Mouse (Mus musculus): ENCODE measurements around the gene 1700001J03Rik. TPM values are rescaled to one million over a fixed set of nuclear protein-coding genes. Genes with fewer than 3 reads are reported as not detected.
"Not testable (repeated sequence)": the region's sequence is repeated elsewhere in the genome, so short reads cannot be mapped to it uniquely, and the experiment has no call there.

1700001J03Rik gene
- 0.35 TPM in 1 of 2 replicates, not detected in the other for polyA plus RNA-seq (2015; fragmentation: Nextera tagmentation; extraction: Ambion mirVana)

DNA sequence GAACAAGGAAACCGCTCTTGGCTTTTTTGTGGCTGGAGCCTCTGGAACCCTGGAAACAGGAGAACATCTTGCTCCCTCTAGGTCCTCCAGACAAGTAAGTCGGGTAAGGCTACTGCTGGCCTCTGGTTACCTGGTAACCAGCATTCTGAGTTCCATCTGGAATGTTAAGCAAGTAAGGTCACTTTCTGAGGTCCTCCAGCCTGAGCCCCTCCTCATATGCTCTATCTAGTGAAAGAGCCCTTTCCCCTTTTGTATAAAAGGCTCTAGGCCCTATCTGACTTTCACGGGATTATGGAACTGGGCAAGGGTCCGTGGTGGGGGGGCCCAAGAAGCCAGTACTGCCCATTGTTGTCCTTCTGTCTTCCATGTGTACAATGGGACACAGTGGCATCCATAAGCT is at the start of gene 1700001J03Rik:
TSS of gene 1700001J03Rik (minus strand) at position 101 of the 400 bp plus-strand sequence.
- not testable (repeated sequence) for H3K9ac ChIP-seq (ENCODE audit: low read depth, low read length); H3K36me3 ChIP-seq (ENCODE audit: control insufficient read depth, insufficient read depth, low read length); H3K4me1 ChIP-seq (ENCODE audit: control insufficient read depth, insufficient read depth, low read depth, low read length); H3K9me3 ChIP-seq (ENCODE audit: control insufficient read depth, low read length); H3K27me3 ChIP-seq (replicated peaks; ENCODE audit: control insufficient read depth, insufficient read depth, low read length); ATAC-seq; H3K4me2 ChIP-seq (ENCODE audit: low read length); H3K4me3 ChIP-seq (ENCODE audit: low read length); H3K27ac ChIP-seq (ENCODE audit: low read depth, low read length)
- 84% methylated on average over 4 of the region's 4 CpGs for WGBS

DNA sequence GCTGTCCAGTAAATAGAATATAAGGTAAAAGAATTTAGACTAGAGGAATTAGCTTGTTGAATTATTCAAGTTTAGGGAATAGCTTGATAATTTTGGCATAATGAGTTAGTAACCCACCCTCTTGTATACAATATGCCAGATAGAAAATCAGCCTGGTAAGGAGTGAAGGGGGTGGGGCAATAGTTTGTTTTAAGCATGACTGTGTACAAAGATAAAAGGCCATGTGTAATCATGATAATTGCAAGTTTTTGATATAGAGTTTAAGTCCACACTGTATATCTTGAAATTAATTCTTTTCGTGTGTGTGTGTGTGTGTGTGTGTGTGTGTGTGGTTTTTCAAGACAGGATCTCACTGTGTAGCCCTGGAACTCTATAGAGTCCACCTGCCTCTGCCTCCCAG is 49.2 kb upstream of the 1700001J03Rik start:
- Histone ChIP-seq H3K4me3 (ENCODE audit: low read length) (no peak overlapping the region), H3K4me1 (ENCODE audit: control insufficient read depth, insufficient read depth, low read depth, low read length) (peaks cover 11% of the 10 kb centered on the region), H3K9me3 (ENCODE audit: control insufficient read depth, low read length) (no peaks in the 10 kb centered on the region), H3K27ac (ENCODE audit: low read depth, low read length) (no peak overlapping the region), H3K27me3 (replicated peaks; ENCODE audit: control insufficient read depth, insufficient read depth, low read length) (no peaks in the 10 kb centered on the region), H3K36me3 (ENCODE audit: control insufficient read depth, insufficient read depth, low read length) (no peaks in the 10 kb centered on the region), H3K9ac (ENCODE audit: low read depth, low read length) (no peak overlapping the region), H3K4me2 (ENCODE audit: low read length) (no peak overlapping the region)
- ATAC-seq: no peak
- WGBS: 94% methylated on average over 1 of the region's 1 CpGs

DNA sequence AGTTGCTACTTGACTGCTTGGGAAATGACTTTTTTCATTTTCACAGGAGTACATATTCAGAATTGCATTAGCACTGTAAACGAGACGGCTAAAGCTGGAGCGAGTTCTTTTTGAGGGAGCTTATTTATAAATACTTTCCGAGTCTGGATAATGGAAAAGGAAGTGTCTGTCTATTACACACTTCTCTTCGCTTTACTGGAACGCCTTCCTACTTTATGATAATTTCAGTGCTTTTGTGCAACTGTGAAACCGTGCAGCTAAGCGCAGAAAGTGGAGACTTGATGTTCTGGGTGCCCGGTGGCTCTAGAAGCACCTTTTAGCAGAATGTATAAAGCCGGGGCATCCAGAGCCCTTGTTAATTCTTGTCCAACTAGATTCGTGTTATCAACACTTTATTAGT is 47.7 kb upstream of the 1700001J03Rik start:
- Histone ChIP-seq H3K4me3 (ENCODE audit: low read length) (peak overlapping the region; percentile 80), H3K9me3 (ENCODE audit: control insufficient read depth, low read length) (no peaks in the 10 kb centered on the region), H3K4me1 (ENCODE audit: control insufficient read depth, insufficient read depth, low read depth, low read length) (peaks cover 11% of the 10 kb centered on the region), H3K27me3 (replicated peaks; ENCODE audit: control insufficient read depth, insufficient read depth, low read length) (no peaks in the 10 kb centered on the region), H3K27ac (ENCODE audit: low read depth, low read length) (no peak overlapping the region), H3K36me3 (ENCODE audit: control insufficient read depth, insufficient read depth, low read length) (no peaks in the 10 kb centered on the region), H3K9ac (ENCODE audit: low read depth, low read length) (peak overlapping the region; percentile 41), H3K4me2 (ENCODE audit: low read length) (peak overlapping the region; percentile 84)
- ATAC-seq: no peak
- WGBS: 64% methylated on average over 11 of the region's 11 CpGs

DNA sequence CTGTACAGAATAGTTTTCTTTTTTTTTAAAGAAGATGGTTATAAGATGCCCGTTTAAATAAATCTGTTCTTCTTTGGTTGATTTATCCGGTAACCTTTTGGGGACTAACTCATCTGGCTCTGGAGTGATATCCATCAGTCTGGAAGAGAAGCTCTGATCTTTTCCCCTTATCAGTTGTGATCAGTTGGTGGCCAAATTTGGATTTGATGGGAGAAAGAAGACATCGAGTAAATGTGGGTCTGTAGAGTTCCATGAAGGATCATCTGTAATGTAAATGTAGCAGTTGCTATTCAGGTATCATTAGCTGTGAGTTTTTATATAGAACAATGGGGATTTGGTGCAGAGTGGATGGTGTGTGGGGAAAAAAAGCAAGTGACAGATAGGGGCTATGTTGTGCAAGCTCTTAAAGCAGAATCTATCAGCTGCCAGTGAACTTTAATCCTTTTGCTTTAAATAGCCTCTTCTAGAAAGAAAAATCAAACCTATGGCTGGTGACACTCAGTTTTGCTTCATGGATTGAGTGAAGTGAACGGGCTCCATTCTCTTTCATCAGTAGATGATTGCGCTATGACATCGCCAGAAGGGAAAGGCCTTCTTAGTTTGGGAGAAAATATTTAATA is 47.1 kb upstream of the 1700001J03Rik start:
- 35% methylated on average over 6 of the region's 6 CpGs for WGBS
- peak overlapping the region; percentile 84 for H3K4me2 ChIP-seq (ENCODE audit: low read length)
- no peaks in the 10 kb centered on the region for H3K9me3 ChIP-seq (ENCODE audit: control insufficient read depth, low read length)
- peak overlapping the region; percentile 95 for H3K9ac ChIP-seq (ENCODE audit: low read depth, low read length)
- peak overlapping the region; percentile 80 for H3K4me3 ChIP-seq (ENCODE audit: low read length)
- no peaks in the 10 kb centered on the region for H3K36me3 ChIP-seq (ENCODE audit: control insufficient read depth, insufficient read depth, low read length)
- H3K27me3 ChIP-seq (replicated peaks; ENCODE audit: control insufficient read depth, insufficient read depth, low read length): no peaks in the 10 kb centered on the region
- H3K27ac ChIP-seq (ENCODE audit: low read depth, low read length): no peak overlapping the region
- peaks cover 11% of the 10 kb centered on the region for H3K4me1 ChIP-seq (ENCODE audit: control insufficient read depth, insufficient read depth, low read depth, low read length)
- no peak for ATAC-seq

DNA sequence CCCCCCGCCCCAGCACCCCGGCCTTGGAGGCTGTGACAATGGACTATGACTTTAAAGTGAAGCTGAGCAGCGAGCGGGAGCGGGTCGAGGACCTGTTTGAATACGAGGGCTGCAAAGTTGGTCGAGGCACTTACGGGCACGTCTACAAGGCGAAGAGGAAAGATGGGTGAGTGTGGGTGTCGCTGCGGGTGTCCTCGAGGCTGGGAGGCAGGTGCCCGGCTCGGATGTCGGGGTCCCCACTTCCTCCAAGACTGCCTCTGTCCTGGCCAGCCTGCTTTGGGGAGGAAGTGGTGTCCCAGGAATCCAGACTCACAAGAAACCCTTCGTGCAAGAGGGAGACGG is 46.5 kb upstream of the 1700001J03Rik start:
- H3K4me1 ChIP-seq (ENCODE audit: control insufficient read depth, insufficient read depth, low read depth, low read length): peaks cover 11% of the 10 kb centered on the region
- peak overlapping the region; percentile 84 for H3K4me2 ChIP-seq (ENCODE audit: low read length)
- peak; percentile 18 for ATAC-seq
- no peaks in the 10 kb centered on the region for H3K36me3 ChIP-seq (ENCODE audit: control insufficient read depth, insufficient read depth, low read length)
- peak overlapping the region; percentile 93 for H3K27ac ChIP-seq (ENCODE audit: low read depth, low read length)
- peak overlapping the region; percentile 95 for H3K9ac ChIP-seq (ENCODE audit: low read depth, low read length)
- WGBS: under 1% methylated on average over 18 of the region's 19 CpGs
- H3K27me3 ChIP-seq (replicated peaks; ENCODE audit: control insufficient read depth, insufficient read depth, low read length): no peaks in the 10 kb centered on the region
- H3K4me3 ChIP-seq (ENCODE audit: low read length): peak overlapping the region; percentile 80
- no peaks in the 10 kb centered on the region for H3K9me3 ChIP-seq (ENCODE audit: control insufficient read depth, low read length)

DNA sequence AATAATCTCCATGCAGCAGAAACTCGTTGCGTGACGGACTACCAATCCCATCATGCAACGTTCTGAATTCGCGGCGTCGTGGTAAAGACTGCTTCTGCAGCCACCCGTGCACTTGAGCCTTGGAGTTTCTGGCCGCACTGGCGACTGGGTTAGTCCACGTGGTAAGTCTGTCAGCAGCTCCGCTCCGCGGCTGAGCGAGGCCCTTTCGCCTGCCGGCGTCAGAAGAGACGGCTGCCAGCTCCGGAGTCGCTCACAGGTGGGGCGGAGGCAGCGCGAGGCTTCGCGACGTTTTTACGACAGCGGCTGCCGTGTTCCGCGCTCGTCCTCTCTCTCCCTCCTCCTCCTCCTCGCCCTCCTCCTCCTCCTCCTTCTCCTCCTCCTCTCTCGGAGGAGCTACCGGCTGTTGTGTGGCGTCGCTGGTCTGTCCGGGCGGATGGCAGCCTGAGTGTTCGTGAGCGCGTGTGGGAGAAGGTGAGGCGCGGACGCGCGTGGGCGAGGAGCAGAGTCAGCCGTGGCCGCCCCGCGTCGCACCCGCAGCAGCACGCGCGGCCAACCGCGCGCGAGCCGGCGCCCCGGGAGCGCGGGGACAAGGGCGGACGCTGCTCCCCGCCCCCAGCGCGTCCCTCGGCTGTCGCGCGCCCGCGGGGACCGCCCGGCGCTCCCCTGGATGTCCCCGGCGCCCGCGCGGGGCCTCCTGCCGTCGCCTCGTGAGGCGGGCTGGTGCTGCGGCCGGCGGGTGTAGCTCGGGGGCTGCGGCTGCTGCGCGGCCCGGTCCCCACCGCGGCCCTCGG is 46.0 kb upstream of the 1700001J03Rik start, which contains the start of gene Cdk8:
TSS of gene Cdk8 (plus strand) at position 367 of the 791 bp plus-strand sequence.
- peak within 1 kb of the TSS; percentile 80 for H3K4me3 ChIP-seq (ENCODE audit: low read length)
- H3K4me2 ChIP-seq (ENCODE audit: low read length): peak within 1 kb of the TSS; percentile 84
- peak; percentile 95 for ATAC-seq
- under 1% methylated on average over 75 of the region's 102 CpGs for WGBS
- H3K9ac ChIP-seq (ENCODE audit: low read depth, low read length): peak within 1 kb of the TSS; percentile 95
- H3K36me3 ChIP-seq (ENCODE audit: control insufficient read depth, insufficient read depth, low read length): no peaks in the 10 kb centered on the region
- H3K27ac ChIP-seq (ENCODE audit: low read depth, low read length): peak within 1 kb of the TSS; percentile 93
- no peaks in the 10 kb centered on the region for H3K9me3 ChIP-seq (ENCODE audit: control insufficient read depth, low read length)
- no peaks in the 10 kb centered on the region for H3K27me3 ChIP-seq (replicated peaks; ENCODE audit: control insufficient read depth, insufficient read depth, low read length)
- peaks cover 11% of the 10 kb centered on the region for H3K4me1 ChIP-seq (ENCODE audit: control insufficient read depth, insufficient read depth, low read depth, low read length)

DNA sequence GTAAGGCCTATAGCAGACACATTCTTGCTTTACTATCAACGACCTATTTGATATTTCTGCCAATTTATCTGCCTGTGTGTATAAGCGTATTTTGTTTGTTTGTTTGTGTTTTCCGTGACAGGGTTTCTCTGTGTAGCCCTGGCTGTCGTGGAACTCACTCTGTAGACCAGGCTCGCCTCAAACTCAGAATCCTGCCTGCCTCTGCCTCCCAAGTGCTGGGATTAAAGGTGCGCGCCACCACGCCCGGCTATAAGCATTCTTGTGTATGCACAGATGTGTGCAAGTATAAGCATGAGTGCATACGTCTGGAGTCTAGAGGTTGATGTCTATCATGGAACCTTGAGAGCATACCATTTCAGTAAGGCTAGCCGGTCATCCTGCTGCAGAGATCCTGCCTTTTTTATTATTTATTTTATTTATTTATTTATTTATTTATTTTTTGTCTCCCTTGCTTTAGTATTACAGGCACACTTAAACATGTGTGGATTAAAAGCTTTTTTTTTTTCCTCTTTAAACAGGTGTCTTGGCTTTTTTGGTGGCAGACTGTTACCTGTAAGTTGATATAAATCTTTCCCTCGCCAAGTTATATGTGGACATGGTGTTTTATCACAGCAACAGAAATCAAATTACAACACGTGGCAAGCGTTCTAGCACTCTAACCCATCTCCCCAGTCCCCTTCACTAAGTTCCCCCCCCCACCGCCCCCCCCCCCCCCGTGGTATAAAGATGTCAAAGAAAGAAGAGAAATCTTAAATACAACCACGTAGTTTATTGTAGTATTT is 45.0 kb upstream of the 1700001J03Rik start:
- WGBS: 57% methylated on average over 17 of the region's 17 CpGs
- no peaks in the 10 kb centered on the region for H3K36me3 ChIP-seq (ENCODE audit: control insufficient read depth, insufficient read depth, low read length)
- no peaks in the 10 kb centered on the region for H3K9me3 ChIP-seq (ENCODE audit: control insufficient read depth, low read length)
- H3K4me3 ChIP-seq (ENCODE audit: low read length): peak overlapping the region; percentile 80
- peak; percentile 4; the same call in 1 of the 2 replicates for ATAC-seq
- H3K27ac ChIP-seq (ENCODE audit: low read depth, low read length): peak overlapping the region; percentile 93
- H3K27me3 ChIP-seq (replicated peaks; ENCODE audit: control insufficient read depth, insufficient read depth, low read length): no peaks in the 10 kb centered on the region
- H3K4me2 ChIP-seq (ENCODE audit: low read length): peak overlapping the region; percentile 63
- peaks cover 11% of the 10 kb centered on the region for H3K4me1 ChIP-seq (ENCODE audit: control insufficient read depth, insufficient read depth, low read depth, low read length)
- H3K9ac ChIP-seq (ENCODE audit: low read depth, low read length): peak overlapping the region; percentile 95

DNA sequence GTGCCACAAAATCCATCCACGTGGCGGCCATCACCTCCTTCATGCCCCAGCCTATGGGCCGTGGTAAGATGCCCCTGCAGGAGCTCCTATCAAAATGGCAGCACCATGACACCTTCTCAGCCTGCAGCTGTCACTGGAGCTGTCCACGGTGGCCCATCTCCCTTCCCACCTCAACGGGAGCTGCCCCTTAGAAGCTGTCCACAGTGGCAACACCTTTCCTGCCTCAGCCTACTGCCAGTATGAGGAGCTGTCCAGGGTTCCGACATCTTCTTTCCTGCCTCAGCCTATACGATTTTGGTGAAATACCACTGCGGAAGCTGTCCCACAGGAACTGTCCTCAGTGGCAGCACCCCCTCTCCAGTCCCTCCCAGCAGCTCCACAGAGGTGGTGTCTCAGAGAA is 42.4 kb upstream of the 1700001J03Rik start:
- H3K9ac ChIP-seq (ENCODE audit: low read depth, low read length): no peak overlapping the region
- no peak for ATAC-seq
- no peaks in the 10 kb centered on the region for H3K27me3 ChIP-seq (replicated peaks; ENCODE audit: control insufficient read depth, insufficient read depth, low read length)
- no peak overlapping the region for H3K4me3 ChIP-seq (ENCODE audit: low read length)
- H3K9me3 ChIP-seq (ENCODE audit: control insufficient read depth, low read length): no peaks in the 10 kb centered on the region
- no peaks in the 10 kb centered on the region; the same call in 1 of the 2 replicates for H3K4me1 ChIP-seq (ENCODE audit: control insufficient read depth, insufficient read depth, low read depth, low read length)
- H3K4me2 ChIP-seq (ENCODE audit: low read length): no peak overlapping the region
- 88% methylated on average over 8 of the region's 8 CpGs for WGBS
- no peaks in the 10 kb centered on the region for H3K36me3 ChIP-seq (ENCODE audit: control insufficient read depth, insufficient read depth, low read length)
- no peak overlapping the region for H3K27ac ChIP-seq (ENCODE audit: low read depth, low read length)

DNA sequence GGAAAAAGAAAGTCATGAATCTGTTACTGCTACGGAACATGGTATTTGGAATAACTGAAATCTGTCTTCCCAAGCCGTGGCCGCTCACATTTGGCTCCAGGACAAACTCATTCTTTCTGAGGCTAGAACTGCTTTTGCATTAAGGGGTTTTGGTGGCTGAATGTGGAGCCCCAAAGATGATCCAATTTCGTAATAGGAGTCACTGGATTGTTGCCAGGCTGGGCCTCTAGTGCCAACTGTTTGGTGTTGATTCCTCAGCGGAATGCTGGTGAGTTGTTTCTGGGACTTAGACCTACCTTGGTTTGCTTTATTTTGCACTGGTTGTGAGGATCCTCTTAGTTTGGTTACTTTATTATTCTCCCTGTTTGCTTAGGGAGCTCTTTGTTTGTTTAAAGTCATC is 38.7 kb upstream of the 1700001J03Rik start:
- WGBS: 73% methylated on average over 5 of the region's 5 CpGs
- Histone ChIP-seq H3K27ac (ENCODE audit: low read depth, low read length) (no peak overlapping the region), H3K27me3 (replicated peaks; ENCODE audit: control insufficient read depth, insufficient read depth, low read length) (no peaks in the 10 kb centered on the region), H3K9ac (ENCODE audit: low read depth, low read length) (no peak overlapping the region), H3K4me3 (ENCODE audit: low read length) (no peak overlapping the region), H3K4me1 (ENCODE audit: control insufficient read depth, insufficient read depth, low read depth, low read length) (peaks cover 6% of the 10 kb centered on the region), H3K9me3 (ENCODE audit: control insufficient read depth, low read length) (no peaks in the 10 kb centered on the region), H3K4me2 (ENCODE audit: low read length) (no peak overlapping the region), H3K36me3 (ENCODE audit: control insufficient read depth, insufficient read depth, low read length) (no peaks in the 10 kb centered on the region)
- no peak for ATAC-seq

All from hindbrain, embryonic 16.5 days (tissue).